Mouse (Mus musculus) C2C12 (cell line): ENCODE measurements around the gene Olig1. TPM values are rescaled to one million over a fixed set of nuclear protein-coding genes. Genes with fewer than 3 reads are reported as not detected.
"Not testable (repeated sequence)": the region's sequence is repeated elsewhere in the genome, so short reads cannot be mapped to it uniquely, and the experiment has no call there.

Source experiments
- H3K27me3 ChIP-seq: one replicate; pipeline ENCODE4 v1.6.1; 2011; ENCODE audit not compliant: control insufficient read depth, insufficient read depth, insufficient read length
- H3K36me3 ChIP-seq: one replicate; pipeline ENCODE4 v1.6.1; 2011; ENCODE audit not compliant: control insufficient read depth, insufficient read depth
- H3K4me3 ChIP-seq: one replicate; pipeline ENCODE4 v1.5.1; 2011; ENCODE audit warnings: mild to moderate bottlenecking, control low read depth; ENCODE audit not compliant: poor library complexity, insufficient read depth, severe bottlenecking
- H3K79me2 ChIP-seq: one replicate; pipeline ENCODE4 v1.6.1; 2011; ENCODE audit not compliant: control insufficient read depth, insufficient read depth
- H3K79me3 ChIP-seq: one replicate; pipeline ENCODE4 v1.6.1; 2011; ENCODE audit warnings: low read depth, control low read depth
- H3ac ChIP-seq: one replicate; pipeline ENCODE3; 2011; ENCODE audit warnings: low read depth; ENCODE audit not compliant: control insufficient read depth, insufficient read length
- CEBPB ChIP-seq: IDR thresholded peaks from one replicate; pipeline ENCODE4 v1.6.1; 2011; ENCODE audit warnings: low read depth, mild to moderate bottlenecking, control low read depth, moderate library complexity
- CTCF ChIP-seq: IDR thresholded peaks from one replicate; pipeline ENCODE4 v1.5.1; 2011; ENCODE audit not compliant: control insufficient read depth, insufficient read depth, insufficient read length
- FOSL1 ChIP-seq: IDR thresholded peaks from one replicate; pipeline ENCODE4 v1.8.0; 2011; ENCODE audit warnings: mild to moderate bottlenecking, low read length; ENCODE audit not compliant: poor library complexity, insufficient read depth, severe bottlenecking
- MAX ChIP-seq: IDR thresholded peaks from one replicate; pipeline ENCODE4 v1.6.1; 2011; ENCODE audit warnings: mild to moderate bottlenecking, control low read depth
- MYOD1 ChIP-seq: IDR thresholded peaks from one replicate; pipeline ENCODE4 v1.6.1; 2011; ENCODE audit warnings: low read depth; ENCODE audit not compliant: control insufficient read depth, insufficient read length
- MYOG ChIP-seq: IDR thresholded peaks from one replicate; pipeline ENCODE4 v1.6.1; 2011; ENCODE audit not compliant: control insufficient read depth, insufficient read length; ENCODE audit errors: extremely low read depth
- USF1 ChIP-seq: IDR thresholded peaks from one replicate; pipeline ENCODE4 v1.6.1; 2011; ENCODE audit warnings: low read depth, mild to moderate bottlenecking, control low read depth, moderate library complexity
- polyA plus RNA-seq: library from polyadenylated mRNA; unstranded; fragments of >200 nt; fragmentation: generic; extraction: Trizol; gene quantifications from one replicate; pipeline ENCODE4 v1.2.1, GENCODE M21; 2012; ENCODE audit warnings: missing spikeins

Gene Olig1
- polyA plus RNA-seq, 1 experiment, result not detected

GRCm38 (mm10) chr16:91239024-91239423 lies 30.5 kb upstream of the Olig1 start:
- TF ChIP-seq MYOG (no peak), FOSL1 (no peak), USF1 (no peak), MAX (no peak), MYOD1 (no peak), CTCF (no peak), CEBPB (no peak)
- no peaks in the 10 kb centered on the region for H3K79me3 ChIP-seq
- H3K4me3 ChIP-seq, result no peak overlapping the region
- H3K36me3 ChIP-seq, result no peaks in the 10 kb centered on the region
- no peak overlapping the region for H3ac ChIP-seq
- no peaks in the 10 kb centered on the region for H3K79me2 ChIP-seq
- peaks cover 58% of the 10 kb centered on the region for H3K27me3 ChIP-seq

- no peak for TF ChIP-seq MYOD1
- no peak for TF ChIP-seq CEBPB
- no peaks in the 10 kb centered on the region for H3K36me3 ChIP-seq
- no peak overlapping the region for H3K4me3 ChIP-seq
Measured at GRCm38 (mm10) chr16:91246292-91246691, 23.3 kb upstream of the Olig1 start.

GRCm38 (mm10) chr16:91255419-91256164 lies 14.0 kb upstream of the Olig1 start:
- not testable (repeated sequence) for H3K79me3 ChIP-seq, H3K79me2 ChIP-seq, H3ac ChIP-seq, H3K4me3 ChIP-seq, H3K36me3 ChIP-seq
- peaks cover 17% of the 10 kb centered on the region for H3K27me3 ChIP-seq

More at GRCm38 (mm10) chr16:91246292-91246691, 23.3 kb upstream of the Olig1 start:
- H3ac ChIP-seq, result no peak overlapping the region
- no peaks in the 10 kb centered on the region for H3K79me2 ChIP-seq
- H3K27me3 ChIP-seq, result peaks cover 45% of the 10 kb centered on the region
- H3K79me3 ChIP-seq, result no peaks in the 10 kb centered on the region

- TF ChIP-seq FOSL1, result no peak
- no peak for TF ChIP-seq MYOG
- TF ChIP-seq MAX, result no peak
- TF ChIP-seq CEBPB, result no peak
- no peak for TF ChIP-seq USF1
- no peak for TF ChIP-seq MYOD1
- no peak for TF ChIP-seq CTCF
- Histone ChIP-seq H3ac (no peak overlapping the region), H3K4me3 (no peak overlapping the region), H3K36me3 (no peaks in the 10 kb centered on the region), H3K79me2 (no peaks in the 10 kb centered on the region), H3K79me3 (no peaks in the 10 kb centered on the region), H3K27me3 (peaks cover 27% of the 10 kb centered on the region)
Measured at GRCm38 (mm10) chr16:91258956-91259355, 10.6 kb upstream of the Olig1 start.

GRCm38 (mm10) chr16:91260861-91261260 lies 8.7 kb upstream of the Olig1 start:
- peaks cover 26% of the 10 kb centered on the region for H3K27me3 ChIP-seq
- no peaks in the 10 kb centered on the region for H3K36me3 ChIP-seq
- no peak overlapping the region for H3K4me3 ChIP-seq
- no peaks in the 10 kb centered on the region for H3K79me3 ChIP-seq
- no peaks in the 10 kb centered on the region for H3K79me2 ChIP-seq
- no peak for TF ChIP-seq CTCF
- no peak for TF ChIP-seq MYOD1
- no peak for TF ChIP-seq MAX
- no peak for TF ChIP-seq MYOG
- TF ChIP-seq USF1, result no peak
- no peak for TF ChIP-seq FOSL1
- no peak for TF ChIP-seq CEBPB
- no peak overlapping the region for H3ac ChIP-seq

- no peaks in the 10 kb centered on the region for H3K79me2 ChIP-seq
- H3K36me3 ChIP-seq, result no peaks in the 10 kb centered on the region
- H3K27me3 ChIP-seq, result peaks cover 34% of the 10 kb centered on the region
- no peak overlapping the region for H3ac ChIP-seq
- TF ChIP-seq MYOD1 (no peak), CTCF (no peak), FOSL1 (no peak), MAX (no peak), USF1 (no peak), MYOG (no peak), CEBPB (no peak)
- no peaks in the 10 kb centered on the region for H3K79me3 ChIP-seq
- no peak overlapping the region for H3K4me3 ChIP-seq
Measured at GRCm38 (mm10) chr16:91262467-91263220, 6.9 kb upstream of the Olig1 start.
